Mouse (Mus musculus) splenic B cell, adult 2 months (primary cell): Measurements from ENCODE around the gene 4930426L09Rik.

Experiments used
- DNase-seq: peaks from one replicate; pipeline ENCODE4 v3.0.0-alpha.2; 2011; ENCODE audit warnings: low read depth, low spot score
- H3K27me3 ChIP-seq: 2 replicates; pipeline ENCODE4 v1.6.1; 2012; ENCODE audit warnings: mild to moderate bottlenecking, low read length, moderate library complexity, mixed read lengths; ENCODE audit not compliant: control insufficient read depth, poor library complexity, insufficient read depth, severe bottlenecking
- H3K36me3 ChIP-seq: 2 replicates; pipeline ENCODE4 v1.6.1; 2012; ENCODE audit warnings: mild to moderate bottlenecking, low read length, moderate library complexity, mixed read lengths; ENCODE audit not compliant: control insufficient read depth, poor library complexity, insufficient read depth, severe bottlenecking

Gene 4930426L09Rik

GRCm38 (mm10) chr2:18963286-18964040, 34.7 kb upstream of the 4930426L09Rik start:
- no peaks in the 10 kb centered on the region for H3K36me3 ChIP-seq
- no peak for DNase-seq
- H3K27me3 ChIP-seq = no peaks in the 10 kb centered on the region

GRCm38 (mm10) chr2:18965108-18965507, 33.0 kb upstream of the 4930426L09Rik start:
- Histone ChIP-seq H3K36me3 (no peaks in the 10 kb centered on the region), H3K27me3 (no peaks in the 10 kb centered on the region)

GRCm38 (mm10) chr2:18965950-18966349, 32.2 kb upstream of the 4930426L09Rik start:
- H3K27me3 ChIP-seq = no peaks in the 10 kb centered on the region
- H3K36me3 ChIP-seq = no peaks in the 10 kb centered on the region
- DNase-seq = no peak

More at GRCm38 (mm10) chr2:18965108-18965507, 33.0 kb upstream of the 4930426L09Rik start:
- no peak for DNase-seq

DNA sequence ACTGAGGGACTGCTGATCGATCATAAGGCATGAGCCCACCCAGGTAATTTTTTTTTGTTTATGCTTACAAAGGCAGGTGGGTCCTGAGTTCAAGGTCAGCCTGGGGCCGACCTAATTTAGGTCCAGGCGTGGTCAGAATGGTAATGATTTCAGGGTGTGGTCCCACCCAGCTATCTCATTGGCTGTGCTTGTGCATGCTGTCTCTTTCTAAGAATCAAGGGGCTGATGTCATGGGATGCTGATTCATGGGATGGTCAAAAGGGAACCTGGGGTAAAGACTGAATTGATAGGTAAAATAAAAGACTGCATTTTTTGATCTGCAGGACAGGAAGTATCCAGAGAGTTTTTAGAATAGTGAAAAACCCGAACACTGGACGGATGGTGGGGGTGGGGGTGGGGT, 31.6 kb upstream of the 4930426L09Rik start:
- Histone ChIP-seq H3K27me3 (no peaks in the 10 kb centered on the region), H3K36me3 (no peaks in the 10 kb centered on the region)
- DNase-seq = no peak

- no peak for DNase-seq
- Histone ChIP-seq H3K36me3 (no peaks in the 10 kb centered on the region), H3K27me3 (no peaks in the 10 kb centered on the region)
Observed at GRCm38 (mm10) chr2:18967451-18968063, 30.6 kb upstream of the 4930426L09Rik start.

GRCm38 (mm10) chr2:18969066-18969681, 29.0 kb upstream of the 4930426L09Rik start:
- DNase-seq = no peak
- Histone ChIP-seq H3K27me3 (no peaks in the 10 kb centered on the region), H3K36me3 (no peaks in the 10 kb centered on the region)

DNA sequence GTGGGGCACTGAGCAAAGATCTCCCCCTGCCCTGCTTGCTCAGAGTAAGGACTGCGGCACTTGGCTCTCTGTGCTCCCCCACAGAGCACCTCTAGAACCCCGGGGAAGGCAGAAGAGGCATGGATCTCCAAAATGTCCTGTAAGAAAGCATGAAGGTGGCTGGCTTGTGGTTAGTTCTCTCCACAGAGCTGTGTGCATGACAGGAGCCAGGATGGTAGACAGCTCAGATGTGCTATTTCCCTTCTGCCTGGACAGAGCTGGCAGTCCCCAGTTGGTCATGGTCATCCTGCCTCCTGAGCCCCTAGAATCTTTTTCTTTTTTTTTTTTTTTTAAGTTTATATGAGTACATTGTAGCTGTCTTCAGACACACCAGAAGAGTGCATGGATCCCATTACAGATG, 27.7 kb upstream of the 4930426L09Rik start:
- Histone ChIP-seq H3K27me3 (no peaks in the 10 kb centered on the region), H3K36me3 (no peaks in the 10 kb centered on the region)
- no peak for DNase-seq

DNA sequence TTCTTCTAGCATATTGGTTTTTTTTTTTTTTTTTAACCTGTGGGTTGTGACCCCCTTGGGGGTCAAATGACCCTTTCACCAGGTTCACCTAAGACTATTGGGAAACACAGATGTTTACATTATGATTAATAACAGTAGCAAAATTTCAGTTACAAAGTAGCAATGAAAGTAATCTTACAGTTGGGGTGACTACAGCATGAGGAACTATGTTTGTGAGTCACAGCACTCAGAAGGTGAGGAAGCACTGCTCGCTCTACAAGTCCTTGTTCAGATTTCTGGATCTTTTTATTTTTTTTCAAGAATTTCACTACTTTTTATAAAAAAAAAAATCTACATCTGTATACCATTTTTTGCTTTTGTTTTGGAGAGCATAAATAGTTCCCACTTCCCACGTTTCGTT, 26.6 kb upstream of the 4930426L09Rik start:
- Histone ChIP-seq H3K27me3 (no peaks in the 10 kb centered on the region), H3K36me3 (no peaks in the 10 kb centered on the region)
- no peak for DNase-seq

- DNase-seq = no peak
- Histone ChIP-seq H3K27me3 (no peaks in the 10 kb centered on the region), H3K36me3 (no peaks in the 10 kb centered on the region)
Observed at GRCm38 (mm10) chr2:18974882-18975645, 23.1 kb upstream of the 4930426L09Rik start.

DNA sequence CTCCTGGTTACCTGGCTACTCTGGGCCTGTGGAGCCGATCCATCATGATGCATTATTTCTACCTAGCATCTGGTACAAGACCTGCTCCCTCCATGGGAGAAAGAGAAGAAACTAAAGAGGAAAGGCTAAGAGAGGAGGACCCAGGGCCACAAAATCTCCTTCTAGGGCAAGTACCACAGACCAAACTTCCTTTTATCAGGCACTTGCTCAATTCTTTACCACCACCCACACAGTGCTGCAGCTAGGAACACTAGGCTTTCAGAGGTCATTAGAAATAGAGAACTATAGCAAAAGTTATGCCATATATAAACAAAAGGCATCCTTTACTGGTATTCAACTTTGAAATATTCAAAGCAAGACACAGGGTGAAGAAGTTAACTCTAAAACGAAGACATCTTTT, 22.0 kb upstream of the 4930426L09Rik start:
- DNase-seq = peak; percentile 50
- H3K27me3 ChIP-seq = no peaks in the 10 kb centered on the region
- H3K36me3 ChIP-seq = no peaks in the 10 kb centered on the region

DNA sequence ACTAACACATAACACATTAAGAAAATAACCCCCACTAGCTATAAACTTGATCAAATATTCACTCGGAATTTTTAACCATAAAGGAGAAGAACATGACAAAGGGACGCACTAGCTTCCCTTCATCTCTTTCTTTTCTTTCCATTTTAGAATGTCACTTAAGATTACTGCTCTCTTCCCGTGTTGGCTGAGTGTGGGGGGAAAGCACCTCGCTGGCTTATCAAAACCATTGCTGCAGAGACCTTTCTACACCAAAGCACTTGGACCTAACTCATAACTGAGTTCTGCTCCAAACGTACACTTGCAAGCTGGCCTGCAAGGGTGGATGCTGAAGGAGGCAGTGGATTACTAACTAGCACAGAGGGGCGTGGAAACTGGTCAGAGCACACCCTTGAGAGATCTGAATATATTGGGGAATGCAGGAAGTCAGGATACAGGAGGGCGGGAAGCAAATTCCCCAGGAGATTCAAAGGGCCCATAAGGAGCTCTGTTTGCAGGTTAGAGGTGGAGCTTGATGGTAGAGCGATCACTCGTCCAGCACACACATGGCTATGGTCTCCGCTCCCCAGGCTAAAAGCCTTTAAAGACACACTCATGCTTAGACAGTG, 20.8 kb upstream of the 4930426L09Rik start:
- Histone ChIP-seq H3K36me3 (no peaks in the 10 kb centered on the region), H3K27me3 (no peaks in the 10 kb centered on the region)
- DNase-seq = no peak

GRCm38 (mm10) chr2:18979046-18979445, 19.1 kb upstream of the 4930426L09Rik start:
- Histone ChIP-seq H3K36me3 (no peaks in the 10 kb centered on the region), H3K27me3 (no peaks in the 10 kb centered on the region)
- no peak for DNase-seq

GRCm38 (mm10) chr2:18979675-18980074, 18.5 kb upstream of the 4930426L09Rik start:
- H3K27me3 ChIP-seq = no peaks in the 10 kb centered on the region

GRCm38 (mm10) chr2:18982581-18982980, 15.6 kb upstream of the 4930426L09Rik start:
- H3K36me3 ChIP-seq = no peaks in the 10 kb centered on the region
- H3K27me3 ChIP-seq = no peaks in the 10 kb centered on the region
- peak; percentile 24 for DNase-seq

More at GRCm38 (mm10) chr2:18979675-18980074, 18.5 kb upstream of the 4930426L09Rik start:
- no peaks in the 10 kb centered on the region for H3K36me3 ChIP-seq
- peak; percentile 28 for DNase-seq
